Mouse (Mus musculus) frontal cortex, adult 2 months (tissue): Measurements from ENCODE around the gene Btbd35f27. TPM values are rescaled to one million over a fixed set of nuclear protein-coding genes. Genes with fewer than 3 reads are reported as not detected.
"Not testable (repeated sequence)": the region's sequence is repeated elsewhere in the genome, so short reads cannot be mapped to it uniquely, and the experiment has no call there.

ENCODE experiments used
- DNase-seq, 2 experiments: peaks; one replicate each; pipeline ENCODE4 v3.0.0; 2022; ENCODE audit warnings: low spot score in 1 of 2; ENCODE audit errors: extremely low spot score in 1 of 2
- polyA plus RNA-seq: library from polyadenylated mRNA; depleted of rRNA; stranded (reverse); fragments of >200 nt; gene quantifications from 2 replicates; pipeline ENCODE4 v1.2.3, GENCODE M21; 2012; rRNA removed

The Btbd35f27 gene
- not detected in 2 replicates for polyA plus RNA-seq

- not testable (repeated sequence) for DNase-seq
Measured at GRCm38 (mm10) chrX:4951835-4952234, at the start of gene Btbd35f27. TSS of gene Btbd35f27 (plus strand) at chrX:4952135.

Other genes starting within 250 kb of the Btbd35f27 start
- not detected in 2 replicates for gene Btbd35f4, start 151.6 kb upstream of the Btbd35f27 start, polyA plus RNA-seq